Mouse (Mus musculus) megakaryocyte-erythroid progenitor cell, adult 5-6 weeks (primary cell): ENCODE results near the gene Slc1a7. TPM values are rescaled to one million over a fixed set of nuclear protein-coding genes. Genes with fewer than 3 reads are reported as not detected.

Source experiments
- ATAC-seq: replicated peaks from 2 replicates; pipeline ENCODE4 v1.8.0; 2016; ENCODE audit warnings: mild to moderate bottlenecking, inconsistent platforms; ENCODE audit not compliant: severe bottlenecking, poor library complexity, low FRiP score, low TSS enrichment
- total RNA-seq, 2 experiments: library from RNA; stranded (forward) in 1 of 2; stranded (reverse) in 1 of 2; fragments of 200-1000, 215-1000 nt in 1 of 2; fragments of >200 nt in 1 of 2; fragmentation: Nextera tagmentation in 1 of 2; gene quantifications; 2 replicates each; pipeline ENCODE4 v1.2.3; 2014 to 2017

The Slc1a7 gene
- total RNA-seq, 2 experiments from 2014 or later, result not detected

DNA sequence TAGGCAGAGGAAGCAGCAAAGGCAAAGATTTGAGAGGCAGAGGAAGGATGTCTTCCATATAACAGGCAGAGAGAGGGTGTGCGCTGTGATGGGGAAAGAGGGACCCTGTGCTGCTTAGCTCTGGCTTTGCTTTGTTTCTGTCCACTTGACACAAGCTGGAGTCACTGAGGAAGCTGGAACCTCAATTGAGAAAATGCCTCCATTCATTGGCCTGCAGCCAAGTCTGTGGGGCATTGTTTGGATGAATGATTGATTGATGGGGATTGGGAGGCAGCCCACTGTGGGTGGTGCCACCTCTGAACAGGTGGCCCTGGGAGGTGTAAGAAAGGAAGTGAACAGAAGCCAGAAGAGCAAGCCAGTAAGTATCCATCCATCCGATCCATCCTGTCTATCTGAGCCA is 5.3 kb upstream of the Slc1a7 start:
- no peak for ATAC-seq

DNA sequence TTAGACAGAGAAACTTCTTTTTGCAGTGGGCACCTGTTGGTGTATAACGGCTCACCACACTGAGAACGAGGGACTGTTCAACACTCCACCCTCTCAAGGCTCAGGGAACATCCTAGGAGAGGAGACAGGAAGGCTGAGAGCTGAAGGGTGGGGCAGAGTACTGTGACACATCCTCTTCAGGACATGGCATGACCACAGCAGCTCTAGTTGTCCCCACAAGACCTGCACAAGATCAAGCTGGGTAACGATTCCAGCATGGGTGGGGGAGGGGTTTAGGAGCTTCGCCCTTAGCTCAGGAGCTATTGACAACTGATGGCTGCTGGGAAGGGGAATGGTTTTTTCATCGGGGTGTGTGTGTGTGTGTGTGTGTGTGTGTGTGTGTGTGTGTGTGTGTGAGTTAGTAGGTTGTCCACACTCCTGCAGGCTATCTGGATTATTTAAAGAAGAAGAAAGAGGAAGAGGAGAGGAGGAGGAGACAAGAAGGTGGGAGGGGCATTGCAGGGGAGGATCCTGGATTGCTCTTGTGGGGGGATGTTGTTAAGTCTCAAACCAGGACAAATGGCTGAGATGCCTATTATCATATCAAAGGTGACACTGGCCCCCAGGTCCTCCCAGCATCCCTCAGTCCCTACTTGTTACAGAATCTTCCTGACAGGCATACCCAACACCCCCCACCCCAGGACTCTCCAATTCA is 1.6 kb upstream of the Slc1a7 start:
- ATAC-seq, result no peak

DNA sequence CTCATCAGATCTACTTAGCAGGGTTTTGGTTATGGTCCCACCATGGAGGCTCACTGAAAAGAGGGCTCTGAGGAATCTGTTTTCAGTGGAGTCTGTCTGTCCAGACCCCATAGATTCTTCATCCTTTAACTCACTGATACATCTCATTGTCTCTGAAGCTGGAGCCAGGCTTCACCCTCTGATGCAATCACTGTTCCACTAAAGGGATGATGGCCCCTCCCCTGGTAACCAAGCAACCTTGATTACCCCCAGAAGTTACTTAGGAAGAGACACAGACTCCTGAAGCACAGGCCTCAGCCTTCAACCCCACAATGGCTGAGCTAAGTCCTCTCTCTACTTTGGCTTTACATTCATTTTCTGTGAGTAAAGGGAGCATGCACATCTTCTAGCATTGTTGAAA is 1.6 kb downstream of the Slc1a7 start:
- no peak for ATAC-seq

DNA sequence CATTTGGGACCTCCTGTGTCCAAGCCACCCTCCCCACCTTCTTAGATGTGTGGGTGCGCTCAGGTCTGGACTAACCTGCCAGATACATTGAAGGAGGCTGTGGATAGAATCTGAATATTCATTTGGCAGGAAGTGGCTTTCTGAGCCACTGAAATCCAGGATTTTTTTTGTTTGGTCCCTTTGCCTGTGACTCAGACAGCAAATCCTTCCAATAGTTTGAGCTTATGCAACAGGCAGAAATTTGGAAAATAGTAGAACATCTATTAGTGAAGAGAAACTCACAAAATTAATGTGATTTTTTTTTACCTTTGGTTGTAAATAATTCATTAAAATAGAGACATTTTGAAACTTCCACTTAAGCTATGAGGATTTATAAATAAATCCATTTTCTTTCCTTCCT is 3.0 kb downstream of the Slc1a7 start:
- ATAC-seq, result no peak

DNA sequence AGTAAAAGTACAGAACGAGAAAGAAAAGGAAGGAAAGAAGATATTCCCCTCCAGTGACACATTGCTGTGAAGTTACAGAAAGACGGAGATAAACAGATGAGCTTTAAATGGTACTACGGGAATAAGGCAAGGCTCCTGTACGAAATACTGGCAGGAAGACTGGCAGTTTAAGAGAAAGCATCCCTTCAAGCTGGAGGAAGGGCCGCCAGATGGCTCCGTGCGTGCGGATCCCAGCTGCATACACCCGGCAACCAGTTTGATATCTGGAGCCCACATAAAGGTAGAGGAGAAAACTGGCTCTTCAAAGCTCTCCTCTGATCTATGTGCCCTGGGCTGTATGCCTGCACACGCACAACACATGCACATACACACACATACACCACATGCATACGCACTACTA is 6.4 kb downstream of the Slc1a7 start:
- no peak for ATAC-seq

DNA sequence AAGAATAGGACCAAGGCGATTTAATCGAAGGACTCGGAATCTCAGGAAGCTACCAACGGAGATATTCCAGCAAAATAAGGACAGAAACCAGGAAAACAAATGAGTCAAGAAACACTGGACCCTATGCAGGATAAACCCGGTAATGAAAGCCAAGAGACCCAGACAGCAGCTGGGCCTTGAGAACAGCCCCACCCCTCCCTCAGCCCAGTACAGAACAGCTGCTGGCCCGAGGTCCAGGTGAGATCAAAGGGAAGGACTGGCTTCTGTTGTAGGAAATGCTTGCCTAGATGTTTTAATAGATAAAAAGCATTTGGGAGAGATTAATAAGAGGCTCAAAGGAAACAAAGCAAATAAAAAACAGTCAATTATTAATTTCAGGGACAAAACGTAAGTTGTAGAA is 6.9 kb downstream of the Slc1a7 start:
- ATAC-seq, result no peak

DNA sequence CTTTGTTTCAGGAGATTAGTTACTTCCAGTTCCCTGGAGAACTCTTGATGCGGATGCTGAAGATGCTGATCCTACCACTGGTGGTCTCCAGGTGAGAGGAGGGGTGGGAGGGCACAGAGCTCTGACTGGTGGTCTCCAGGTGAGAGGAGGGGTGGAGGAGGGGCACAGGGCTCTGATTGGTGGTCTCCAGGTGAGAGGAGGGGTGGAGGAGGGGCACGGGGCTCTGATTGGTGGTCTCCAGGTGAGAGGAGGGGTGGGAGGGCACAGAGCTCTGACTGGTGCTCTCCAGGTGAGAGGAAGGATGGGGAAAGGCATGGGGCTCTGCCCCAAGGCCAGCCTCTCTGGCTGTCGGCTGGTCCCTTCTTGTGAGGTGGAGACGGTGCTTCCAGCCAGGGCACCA is 9.5 kb downstream of the Slc1a7 start:
- no peak for ATAC-seq

DNA sequence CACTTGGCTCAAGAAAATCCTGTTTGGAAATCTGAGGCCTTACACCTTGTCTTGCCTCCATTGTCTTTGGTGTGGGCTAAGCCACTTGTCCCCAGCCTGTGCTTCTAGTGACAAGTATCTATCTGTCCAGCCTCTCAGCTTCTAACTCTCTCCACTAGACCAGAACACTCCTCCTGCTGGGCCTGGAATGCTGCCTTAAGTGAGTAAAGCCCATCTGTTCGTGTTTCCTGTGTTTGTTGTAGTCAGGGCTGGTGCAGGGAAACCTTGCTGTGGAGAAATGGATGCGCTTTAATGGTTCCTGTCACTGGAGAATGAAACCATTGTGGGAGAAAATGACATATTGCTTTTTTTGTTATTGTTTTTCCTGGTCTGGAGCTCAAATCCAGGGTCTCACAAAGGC is 11.4 kb downstream of the Slc1a7 start:
- ATAC-seq, result no peak

DNA sequence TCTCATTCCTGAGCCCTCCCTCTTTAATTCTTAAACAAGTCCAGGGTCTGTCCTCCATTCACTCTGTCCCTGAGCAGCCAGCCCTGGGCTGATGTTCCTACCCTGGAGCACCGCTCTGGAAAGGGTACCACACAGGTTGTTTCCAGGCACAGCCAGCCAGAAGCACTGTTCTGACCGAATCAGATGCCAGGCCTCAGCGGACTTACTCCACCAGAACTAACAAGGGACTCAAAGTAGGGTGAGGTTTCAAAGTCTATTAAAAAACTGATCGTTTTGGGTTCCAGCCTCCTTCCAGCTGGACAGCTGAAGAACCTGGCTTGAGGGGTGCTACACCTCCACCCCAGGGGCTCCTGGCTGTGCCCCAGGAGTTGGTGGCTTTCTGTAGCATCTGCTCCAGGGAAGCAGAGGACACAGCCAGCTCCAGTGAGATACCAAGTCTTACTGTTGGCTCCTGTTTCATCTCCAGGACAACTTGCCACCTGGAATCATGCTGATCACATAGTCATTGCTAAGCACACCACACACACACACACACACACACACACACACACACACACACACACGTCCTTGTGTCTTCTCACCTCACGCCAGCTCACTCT is 12.0 kb downstream of the Slc1a7 start:
- ATAC-seq, result no peak

DNA sequence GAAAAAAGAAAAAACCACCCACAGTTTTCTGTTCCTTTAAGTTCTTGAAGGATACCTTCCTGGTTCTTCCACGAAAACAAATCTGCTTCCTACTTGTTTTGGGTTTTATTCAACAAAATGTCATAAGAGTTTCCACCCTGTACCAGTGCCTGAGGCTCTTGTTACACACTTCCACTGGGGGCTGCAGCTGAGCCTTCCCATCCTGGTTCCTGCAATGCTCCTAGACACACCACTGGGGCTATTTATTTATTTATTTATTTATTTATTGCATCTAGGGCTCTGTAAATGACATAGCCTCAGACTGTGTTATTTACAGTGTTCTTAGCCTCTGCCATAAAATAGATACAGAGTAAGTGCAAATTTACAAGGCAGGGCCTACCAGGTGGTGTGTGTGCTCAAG is 15.6 kb downstream of the Slc1a7 start:
- ATAC-seq, result no peak

DNA sequence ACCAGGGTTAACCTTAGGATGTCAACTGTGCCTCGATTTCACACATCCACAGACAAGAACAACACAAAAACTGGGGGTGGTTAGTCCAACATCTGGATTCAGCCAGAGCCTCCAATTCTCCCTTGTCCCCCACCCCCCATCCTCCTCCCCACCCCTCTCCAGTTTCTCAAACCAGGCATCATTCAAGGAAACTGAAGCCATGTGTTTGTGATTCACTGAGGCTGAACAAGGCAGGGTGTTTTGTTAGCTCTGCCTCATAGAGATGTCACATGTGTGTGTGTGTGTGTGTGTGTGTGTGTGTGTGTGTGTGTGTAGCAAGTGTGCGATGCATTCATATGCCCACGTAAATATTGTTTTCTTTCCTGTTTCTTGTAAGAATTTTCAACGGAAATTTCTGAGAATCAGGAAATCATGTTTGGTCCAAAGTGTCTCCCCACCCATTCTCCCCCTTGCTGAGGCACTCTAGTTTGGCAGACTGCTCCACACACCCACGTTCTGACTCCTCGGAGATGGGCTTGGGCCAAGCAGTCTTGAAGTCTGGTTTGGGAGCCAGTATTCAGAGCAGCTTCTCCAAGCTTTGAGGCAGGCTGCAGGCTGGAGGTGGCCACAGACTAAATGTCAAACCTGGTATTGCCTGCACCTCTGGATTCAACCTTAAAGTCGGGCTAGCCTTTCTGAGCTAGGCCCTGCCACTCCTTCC is 16.3 kb downstream of the Slc1a7 start:
- no peak for ATAC-seq

DNA sequence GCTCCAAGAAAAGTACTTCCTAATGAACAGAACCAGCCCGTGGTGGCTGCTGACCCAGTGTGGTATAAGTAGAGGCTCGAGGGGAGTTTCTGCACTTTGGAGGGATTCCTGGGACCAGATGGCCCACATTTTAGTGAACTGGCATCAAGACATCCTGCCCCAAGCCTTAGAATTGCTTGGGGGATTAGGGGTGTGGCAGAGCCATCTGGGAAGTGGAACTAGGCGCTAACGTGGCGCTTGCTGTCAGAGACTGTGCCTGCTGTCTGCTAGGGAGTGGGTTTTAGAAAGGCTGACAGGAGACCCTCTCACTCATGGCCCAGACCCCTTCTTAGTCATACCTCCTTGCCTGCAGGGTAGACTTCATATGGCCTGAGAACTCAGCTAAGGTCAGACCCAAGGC is 17.7 kb downstream of the Slc1a7 start:
- ATAC-seq, result no peak

DNA sequence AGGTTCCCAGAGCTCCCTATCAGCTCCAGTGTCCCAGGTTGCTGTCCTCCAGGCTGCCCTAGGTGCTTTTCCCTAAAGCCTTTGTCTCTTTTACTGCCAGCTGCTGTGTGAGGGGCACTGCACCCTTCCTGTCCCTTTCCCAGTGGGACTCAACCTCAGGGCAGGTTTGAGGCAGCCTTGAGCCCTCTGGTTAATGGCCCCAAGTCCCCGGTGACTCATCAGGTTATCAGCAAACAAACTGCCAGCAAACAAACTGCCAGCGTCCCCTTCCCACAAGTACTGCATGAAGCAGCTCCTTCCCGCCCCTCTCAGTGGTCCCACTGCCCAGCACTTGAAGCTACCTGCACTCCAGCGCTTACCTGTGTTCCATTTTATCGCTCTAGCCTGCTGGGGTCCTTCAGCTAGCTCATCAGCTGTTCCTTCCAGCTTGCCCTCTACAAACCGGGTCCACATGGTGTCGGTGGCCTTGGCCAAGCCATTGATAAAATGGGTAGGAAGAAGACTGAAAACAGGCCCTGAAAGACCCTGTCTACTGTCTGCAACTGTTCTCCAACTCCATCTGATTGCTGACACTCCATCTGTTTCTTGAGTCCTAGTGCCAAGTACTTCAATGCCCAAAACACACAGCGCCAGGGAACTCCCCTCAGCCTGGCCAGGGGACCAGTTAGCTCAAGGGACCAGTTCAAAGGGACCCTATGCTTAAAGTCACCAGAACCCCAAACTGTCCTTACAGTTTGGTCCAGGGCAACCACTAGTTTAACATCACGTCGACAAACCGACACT is 18.4 kb downstream of the Slc1a7 start:
- no peak for ATAC-seq

DNA sequence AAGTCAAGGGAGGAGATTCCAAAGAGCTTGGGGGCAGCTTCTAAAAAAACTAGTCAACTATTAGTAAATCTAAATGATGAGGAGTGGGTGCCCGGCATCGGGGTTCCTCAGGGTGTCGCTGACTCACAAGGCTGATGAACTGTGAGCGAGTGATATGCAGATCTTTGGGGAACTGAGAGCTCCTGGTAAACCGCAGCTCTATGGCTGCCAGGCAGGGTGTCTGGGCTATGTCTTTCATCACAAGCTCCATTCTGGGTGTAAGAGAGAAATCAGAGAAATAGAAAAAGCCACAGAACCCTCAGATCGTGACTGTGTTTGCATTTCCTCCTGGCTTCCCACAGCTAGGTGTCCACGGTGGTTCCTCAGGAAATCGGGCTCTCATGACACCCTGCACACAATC is 20.8 kb downstream of the Slc1a7 start:
- ATAC-seq, result 0 out of 2 replicates have a peak, but pooled peaks have one; percentile 46

DNA sequence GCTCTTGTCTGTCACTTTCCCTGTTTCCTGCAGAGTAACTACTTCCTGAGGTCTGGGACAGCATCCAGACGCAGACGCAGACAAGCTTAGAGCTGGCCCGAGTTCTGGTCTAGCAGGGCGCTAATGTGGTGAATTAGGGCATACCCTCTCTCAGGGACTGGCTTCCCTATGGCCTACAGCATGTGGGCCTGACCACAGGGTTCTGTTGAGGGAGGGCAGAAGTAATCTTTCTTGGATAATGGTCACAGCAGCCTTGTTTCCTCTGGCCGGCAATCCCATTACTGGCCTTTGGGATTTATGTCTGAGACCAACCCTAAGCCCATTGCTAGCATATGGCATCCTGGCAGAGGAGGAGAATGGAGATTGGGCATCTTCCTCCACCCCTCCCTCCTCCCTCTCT is 22.7 kb downstream of the Slc1a7 start:
- no peak for ATAC-seq

DNA sequence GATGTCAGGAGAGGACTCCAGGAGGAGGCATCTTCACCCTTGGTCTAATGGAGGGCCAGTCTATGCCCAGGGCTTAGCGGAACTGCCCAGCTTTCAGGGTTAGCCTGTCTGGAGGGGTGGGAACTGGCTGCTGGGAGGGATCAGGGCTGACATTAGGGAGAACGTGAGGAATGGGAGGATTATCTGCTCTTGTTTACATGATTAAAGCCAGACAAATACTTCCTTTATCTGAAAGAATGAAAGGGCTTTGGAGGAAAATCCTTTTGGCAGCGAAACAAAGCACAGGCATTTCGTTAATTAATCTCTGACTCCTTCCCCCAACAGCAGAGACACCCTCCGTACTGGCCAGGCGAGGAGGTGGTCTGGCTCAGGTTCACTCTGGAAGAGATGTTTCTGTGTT is 23.7 kb downstream of the Slc1a7 start:
- ATAC-seq, result no peak

DNA sequence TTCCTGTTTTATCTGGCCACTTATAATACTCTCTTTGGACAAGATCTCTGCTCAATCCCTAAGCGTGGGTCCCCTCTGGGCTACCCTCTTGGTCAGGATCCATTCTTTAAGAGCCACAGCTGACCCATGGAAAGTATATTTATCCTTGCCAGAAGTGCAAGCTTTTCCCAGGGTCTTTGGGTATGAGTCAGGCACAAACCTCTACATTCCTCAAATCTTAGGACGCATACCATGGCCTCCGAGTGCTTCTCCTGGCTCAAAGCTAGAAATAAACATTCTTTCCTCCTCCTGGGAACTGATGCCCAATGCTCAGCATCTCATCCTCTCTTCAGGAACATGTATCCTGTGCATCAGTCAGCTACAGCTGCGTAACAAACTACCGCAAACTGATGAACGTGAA is 26.9 kb downstream of the Slc1a7 start:
- ATAC-seq, result no peak

DNA sequence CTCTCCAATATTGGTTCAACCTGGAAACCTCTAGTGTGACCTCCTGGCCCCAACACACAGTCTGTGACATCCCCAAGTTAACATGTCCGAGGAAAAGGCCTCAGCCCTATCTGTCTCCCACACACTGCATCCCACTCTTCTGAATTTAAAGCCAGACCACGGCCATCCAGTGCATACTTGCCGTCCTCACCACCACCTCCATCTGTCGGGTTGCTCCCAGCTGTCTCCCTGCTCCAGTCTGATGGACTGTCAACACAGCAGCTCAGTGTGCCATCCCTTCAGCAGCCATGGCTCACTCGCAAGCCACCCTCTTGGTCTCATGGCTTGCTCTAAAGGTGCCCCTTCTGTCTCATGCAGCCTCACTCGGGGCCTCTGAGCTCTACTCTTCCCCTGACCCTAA is 27.6 kb downstream of the Slc1a7 start:
- no peak for ATAC-seq

DNA sequence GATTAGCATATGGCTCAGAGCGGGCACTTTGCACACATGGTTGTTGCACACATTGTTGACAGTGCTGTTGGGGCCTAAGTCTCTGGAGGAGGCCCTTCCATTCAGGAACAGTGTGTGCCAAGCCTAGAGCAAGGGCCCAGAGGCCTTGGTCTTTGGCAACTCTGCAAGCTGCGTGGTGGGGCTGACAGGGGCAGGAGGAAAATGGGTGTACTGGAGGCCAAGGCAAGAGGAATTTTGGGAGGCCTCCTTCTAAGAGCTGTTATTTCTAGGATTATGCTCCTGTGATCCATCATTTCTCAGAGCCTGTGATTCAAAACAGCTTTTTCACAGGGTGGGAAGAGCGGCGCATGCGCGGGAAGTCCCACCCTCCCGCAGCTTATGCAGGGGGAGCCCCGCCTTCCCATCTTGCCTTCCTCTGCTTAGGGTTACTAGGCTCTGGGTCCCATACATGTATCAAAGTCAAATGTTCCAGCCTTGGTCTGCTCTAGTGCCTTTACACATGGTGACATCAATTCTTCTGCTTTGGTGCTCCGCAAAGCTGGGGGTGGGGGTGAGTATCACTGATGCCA is 28.4 kb downstream of the Slc1a7 start:
- no peak for ATAC-seq
